Mouse (Mus musculus) cerebellum, adult 11 months (tissue): ENCODE data around the gene Papola.

Source experiments
- DNase-seq: peaks from one replicate; pipeline ENCODE4 v3.0.0; 2022

The Papola gene

DNA sequence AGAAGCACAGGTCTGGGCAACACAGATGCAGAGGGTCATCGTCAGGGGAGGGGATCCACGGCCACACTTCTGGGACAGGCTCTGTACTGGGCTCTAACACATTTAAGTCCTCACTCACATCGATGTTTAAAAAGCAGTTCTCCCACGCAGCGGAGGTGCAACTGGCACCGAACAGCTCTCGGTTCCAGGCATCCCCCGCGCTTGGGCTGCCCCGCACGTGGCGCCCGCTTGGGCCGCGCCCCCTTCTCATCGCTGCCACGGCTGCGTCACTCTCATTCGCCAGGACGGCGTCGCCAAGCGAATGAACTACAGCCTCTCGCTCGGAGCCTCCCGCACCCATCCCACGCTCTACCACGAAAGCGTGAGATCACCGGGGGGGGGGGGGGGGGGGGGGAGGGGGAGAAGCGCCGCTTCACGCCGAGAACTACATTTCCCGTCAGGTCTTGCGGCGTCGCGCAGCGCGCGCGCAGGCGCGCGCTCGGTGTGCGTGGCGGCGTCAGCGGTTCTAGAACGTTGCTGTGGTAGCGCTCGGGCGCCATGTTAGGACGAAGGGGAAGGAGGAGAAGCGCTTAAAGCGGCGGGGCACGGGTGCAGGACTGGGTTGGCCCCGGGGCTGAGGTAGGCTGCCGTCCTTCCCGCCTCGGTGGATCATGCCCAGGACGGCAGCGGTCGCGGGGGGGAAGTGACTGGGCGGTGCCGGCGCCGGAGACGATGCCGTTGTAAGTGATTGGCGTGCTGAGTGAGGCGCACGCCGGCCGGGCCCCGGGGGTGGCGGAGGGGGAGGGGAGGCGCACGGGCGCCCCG, at the start of gene Papola:
Gene Papola, plus strand, starts transcription at position 499 of the 804 bp plus-strand sequence.
- peak; percentile 89 for DNase-seq

DNA sequence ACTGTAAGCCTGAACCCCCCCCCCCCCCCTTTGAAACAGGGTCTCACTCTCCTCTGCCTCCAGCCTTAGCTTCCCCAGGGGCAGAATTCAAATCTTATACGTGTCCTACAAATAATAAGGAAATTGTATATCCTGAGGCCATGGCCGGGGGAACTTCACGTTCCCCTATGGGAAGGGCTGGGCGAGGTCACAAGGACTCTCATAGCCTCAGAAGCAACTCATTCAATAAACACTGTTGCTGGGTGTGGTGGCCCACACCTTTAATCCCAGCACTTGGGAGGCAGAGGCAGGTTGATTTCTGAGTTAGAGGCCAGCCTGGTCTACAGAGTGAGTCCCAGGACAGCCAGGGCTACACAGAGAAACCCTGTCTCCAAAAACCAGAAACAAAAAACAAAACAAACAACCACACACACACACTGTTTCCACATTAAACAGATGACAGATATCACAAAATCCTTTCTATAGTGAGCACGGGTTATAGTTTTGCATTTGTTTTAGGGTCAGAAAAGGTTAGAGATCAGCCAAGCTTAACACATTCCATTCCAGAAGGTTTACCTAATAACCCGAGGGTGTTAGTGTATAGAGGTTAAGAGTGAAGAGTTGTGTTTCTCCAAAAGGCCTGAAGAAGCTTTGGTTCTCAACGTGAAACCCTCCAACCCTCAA, 49.1 kb upstream of the Papola start:
- DNase-seq, result no peak

DNA sequence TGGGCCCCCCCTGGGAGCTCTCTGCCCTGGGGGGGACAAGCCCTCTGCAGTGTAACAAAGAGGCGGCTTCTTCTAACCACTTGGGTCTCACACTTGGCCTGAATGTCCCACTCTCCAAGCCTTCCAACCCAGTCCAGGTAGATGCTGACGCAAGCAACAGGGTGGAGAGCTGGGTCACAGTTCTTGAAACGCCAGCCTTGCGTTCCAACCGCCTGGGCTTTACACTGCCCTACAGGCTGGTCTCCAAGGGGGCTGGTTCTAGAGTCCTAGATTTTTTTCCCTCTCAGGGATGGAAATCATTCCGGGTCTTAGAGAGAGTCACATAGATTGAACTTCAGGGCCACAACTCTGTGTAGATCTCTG, 48.6 kb upstream of the Papola start:
- no peak for DNase-seq

DNA sequence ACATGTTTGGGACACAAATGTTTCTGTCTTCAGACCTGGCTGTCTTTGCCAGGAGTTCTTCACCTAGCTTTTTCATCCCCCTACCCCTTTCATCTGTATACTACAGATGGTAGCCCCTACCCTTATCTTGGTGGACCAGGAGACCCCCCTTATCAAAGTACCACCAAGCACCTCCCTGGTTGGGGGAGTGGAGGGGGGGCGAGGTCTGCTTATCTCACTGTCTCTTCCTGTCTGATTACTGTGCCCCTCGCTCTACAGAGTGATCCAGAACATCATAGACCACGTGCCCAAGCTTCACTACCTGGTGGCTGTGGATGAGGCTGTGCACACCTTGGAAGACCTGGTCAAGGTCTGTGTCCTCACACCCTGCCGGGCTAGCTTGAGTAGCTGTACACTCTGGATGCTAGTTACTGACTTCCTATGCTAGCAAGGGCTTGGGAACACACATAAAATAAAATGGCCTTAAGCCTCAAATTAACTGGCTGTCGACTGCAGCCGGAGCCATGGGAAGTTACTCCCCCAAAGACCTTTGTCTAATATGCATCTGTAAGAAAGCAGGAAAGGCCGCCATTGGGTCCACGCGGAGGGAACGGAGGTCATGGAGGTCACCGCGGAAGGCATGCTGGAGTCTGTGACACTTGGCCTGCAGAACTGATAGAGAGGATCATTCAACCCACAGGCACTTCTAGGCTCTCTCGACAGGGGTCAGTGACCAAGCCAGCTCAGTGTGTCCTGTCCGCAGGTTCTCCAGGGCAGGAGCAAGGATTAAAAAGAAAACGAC, 46.0 kb upstream of the Papola start:
- DNase-seq, result no peak

DNA sequence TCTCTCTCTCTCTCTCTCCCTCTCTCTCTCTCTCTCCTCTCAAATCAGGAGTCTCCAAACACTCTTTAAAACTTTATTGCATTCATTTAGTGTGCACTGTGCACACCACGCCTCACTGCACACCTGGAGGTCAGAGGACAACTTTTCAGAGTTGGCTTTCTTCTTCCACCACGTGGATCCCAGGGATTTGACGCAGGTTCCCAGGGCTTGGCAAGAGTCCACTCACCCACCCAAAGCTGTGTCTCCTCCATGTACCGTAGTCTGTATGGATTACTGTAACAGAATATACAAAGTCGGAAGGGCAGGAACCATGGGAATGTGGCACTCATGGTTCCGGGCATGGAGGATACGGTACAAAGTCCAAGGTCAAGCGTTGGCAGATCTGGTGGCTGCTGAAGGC, 44.8 kb upstream of the Papola start:
- no peak for DNase-seq

DNA sequence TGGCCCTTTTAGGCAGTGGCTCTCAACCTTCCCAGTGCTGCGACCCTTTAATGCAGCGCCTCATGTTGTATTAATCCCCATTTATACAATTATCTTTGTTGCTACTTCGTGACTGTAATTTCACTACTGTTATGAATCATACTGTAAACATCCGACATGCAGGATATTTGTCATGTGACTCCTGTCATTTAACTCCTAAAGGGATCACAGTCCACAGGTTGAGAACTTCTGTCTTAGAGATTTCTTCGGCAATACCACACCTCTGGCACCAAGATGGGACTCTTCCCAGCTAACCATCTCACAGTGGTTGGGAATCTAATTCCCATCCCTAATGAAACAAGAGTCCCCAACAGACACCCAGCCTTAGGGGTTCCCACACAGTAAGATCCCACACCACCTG, 36.4 kb upstream of the Papola start:
- DNase-seq, result no peak

DNA sequence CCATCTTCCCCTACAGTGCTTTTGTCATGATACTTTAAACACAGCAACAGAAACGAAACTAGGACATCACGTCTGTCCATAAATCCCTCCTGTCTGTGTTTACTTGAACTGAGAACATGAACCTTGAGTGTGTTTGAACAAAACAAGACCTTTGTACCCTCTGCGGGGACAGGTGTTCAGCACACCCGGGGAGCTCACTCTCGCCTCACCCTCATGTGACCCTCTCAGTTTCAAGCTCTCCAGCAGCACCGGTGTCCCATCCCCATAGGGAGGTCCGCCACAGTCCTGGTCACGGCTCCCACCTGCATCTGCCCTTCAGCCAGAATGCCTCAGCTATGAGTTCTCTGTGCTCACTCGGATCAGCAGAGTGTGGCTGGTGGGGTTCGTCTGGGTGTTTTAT, 30.7 kb upstream of the Papola start:
- no peak for DNase-seq

DNA sequence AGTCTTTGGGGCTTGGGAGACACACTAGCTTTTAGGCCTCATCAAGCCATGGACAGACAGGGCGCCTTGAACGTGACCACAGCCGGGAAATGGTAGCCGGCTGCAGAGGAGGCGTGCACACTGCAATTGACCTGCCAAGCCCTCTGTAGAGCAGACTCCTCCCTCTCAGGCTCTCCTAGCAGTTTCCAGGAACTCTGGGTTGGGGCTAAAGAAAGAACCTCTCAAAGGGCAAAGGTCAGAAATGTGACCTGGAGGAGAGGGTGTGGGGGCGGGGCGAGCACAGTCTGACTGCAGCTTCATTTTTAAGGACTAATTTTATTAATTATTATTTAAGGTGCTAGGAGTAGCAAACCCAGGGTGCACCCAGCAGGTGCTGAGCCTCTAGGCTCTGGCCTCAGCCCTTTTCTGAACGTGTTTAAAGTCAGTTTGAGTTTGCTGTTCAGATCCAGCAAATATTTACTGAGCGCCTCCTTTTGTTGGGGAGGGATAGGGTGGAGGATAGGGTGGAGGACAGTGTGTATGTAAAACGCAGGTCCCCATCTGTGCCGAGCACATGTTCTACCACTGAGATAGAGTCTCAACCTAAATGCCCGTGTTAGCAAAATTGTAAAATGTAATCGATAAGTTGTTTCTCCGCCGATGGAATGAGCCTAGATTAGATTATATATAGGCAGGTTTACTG, 26.5 kb upstream of the Papola start:
- no peak for DNase-seq

DNA sequence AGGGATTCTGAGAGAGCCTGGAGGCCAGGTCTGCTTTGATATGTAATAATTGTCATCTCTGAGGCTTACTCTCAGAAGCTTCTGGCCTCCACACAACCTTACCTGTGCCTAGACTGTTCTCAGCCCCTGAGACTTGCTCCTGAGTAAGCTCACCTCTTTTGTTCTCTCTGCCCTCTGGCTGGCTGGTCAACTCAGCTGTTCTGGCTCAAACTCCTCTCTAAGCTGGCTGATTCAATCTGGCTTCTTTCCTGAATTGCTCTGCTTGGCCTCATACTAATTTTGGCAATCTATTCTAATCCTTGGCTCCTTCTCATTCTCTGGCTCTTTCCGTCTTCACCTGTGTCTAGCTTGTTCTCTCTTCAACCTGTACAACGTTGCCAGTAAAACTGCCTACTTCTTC, 25.6 kb upstream of the Papola start:
- DNase-seq, result no peak

DNA sequence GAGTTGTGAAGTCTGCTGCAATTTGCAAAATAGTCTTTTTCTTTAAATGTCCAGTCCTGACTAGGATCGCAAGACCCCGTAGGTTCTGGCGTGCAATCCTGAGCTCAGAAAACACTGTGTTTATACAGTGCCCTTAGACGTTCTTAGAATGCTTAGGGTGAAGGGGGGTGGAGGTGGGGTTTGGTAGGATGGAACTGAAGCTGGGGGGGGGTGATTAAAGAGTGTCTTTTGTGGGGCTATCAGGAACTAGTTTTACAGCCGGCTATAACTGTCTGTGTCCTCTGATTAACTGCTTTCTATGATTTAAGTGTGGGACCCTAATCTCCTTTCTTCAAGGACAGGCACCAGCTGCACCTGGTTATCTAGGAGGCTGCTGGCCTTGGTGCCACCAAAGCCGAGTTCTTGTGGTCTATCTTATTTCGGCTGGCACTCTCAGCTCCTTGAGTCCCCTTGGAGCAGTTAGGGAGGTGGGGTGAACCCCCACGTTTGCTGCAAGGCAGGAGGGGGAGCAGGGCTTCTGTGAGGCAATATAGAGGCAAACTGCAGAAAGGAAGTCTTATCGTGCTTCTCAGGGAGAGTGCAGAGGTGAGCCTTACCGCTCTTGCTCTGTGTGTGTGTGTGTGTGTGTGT, 24.5 kb upstream of the Papola start:
- DNase-seq, result no peak

DNA sequence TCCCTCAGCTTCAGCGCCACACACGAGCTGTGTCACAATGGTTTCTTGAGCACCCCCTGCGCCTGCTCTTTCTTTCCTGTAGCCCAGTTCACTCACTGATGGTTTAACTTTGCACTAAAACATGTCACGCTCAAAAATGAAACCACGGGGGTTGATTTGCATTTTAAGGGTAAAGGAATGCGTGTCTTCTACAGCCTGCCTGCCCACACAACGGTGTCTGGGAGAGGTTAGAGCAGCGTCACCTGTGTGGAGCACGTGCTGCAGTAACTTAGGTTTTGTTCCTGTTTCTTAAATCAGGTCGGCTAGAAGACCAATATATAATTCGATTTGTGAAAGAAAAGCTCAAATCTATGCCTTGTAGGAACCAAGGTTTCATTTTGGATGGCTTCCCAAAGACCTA, 23.3 kb upstream of the Papola start:
- DNase-seq, result no peak

DNA sequence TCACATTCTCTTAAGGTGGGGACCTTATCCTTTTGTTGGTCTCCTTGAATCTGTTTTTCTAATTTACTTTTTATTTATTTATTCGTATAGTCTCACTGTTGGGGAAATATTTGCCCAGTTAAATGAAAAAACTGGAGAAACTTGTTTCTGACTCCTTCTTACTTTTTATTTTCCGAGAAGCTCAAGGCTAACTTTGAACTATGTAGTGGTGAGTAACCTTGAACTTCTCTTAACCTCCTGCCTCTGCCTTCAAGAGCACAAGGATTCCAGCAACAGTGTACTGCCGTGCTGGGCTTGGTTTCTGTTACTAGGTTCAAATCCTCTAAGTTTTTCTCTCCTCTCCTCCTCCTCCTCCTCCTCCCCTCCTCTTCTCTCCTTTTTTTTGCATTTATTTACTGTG, 22.9 kb upstream of the Papola start:
- no peak for DNase-seq

DNA sequence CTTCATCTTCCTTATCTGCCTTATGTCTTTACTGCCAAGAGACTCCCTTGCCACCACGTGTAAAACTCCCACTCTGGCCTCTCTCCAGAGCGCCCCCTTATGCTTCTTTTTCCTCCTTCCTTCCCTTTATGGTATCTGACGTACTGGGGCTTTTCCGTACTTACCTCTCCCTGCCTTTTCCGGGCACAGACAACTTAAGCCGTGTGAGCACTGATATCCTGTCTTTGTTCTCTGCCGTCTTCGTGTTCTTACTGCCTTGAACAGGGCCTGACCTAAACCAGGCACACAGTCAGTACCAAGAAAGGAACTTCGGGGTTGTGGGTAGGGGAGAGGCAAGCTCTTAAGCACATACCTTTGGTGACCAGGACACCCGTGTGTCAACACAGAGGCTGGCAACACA, 14.8 kb upstream of the Papola start:
- DNase-seq, result no peak

DNA sequence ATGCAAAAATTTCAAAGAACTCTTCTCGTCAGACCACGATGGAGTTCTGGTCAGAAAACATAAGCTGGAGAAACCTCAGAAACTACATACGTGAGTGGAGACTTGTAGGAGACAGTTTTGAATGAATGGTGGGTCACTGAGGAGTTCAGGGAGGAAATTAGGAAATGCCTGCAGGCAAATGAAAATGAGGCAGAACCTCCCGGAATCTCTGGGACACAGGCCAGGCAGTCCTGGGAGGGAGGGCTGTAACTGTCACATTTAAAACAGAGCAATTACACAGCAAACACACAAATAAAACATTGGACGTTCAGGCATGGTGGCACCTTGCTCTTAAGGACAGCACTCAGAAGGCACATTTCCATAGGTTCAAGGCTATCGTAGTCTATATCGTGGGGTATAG, 9.6 kb upstream of the Papola start:
- no peak for DNase-seq

DNA sequence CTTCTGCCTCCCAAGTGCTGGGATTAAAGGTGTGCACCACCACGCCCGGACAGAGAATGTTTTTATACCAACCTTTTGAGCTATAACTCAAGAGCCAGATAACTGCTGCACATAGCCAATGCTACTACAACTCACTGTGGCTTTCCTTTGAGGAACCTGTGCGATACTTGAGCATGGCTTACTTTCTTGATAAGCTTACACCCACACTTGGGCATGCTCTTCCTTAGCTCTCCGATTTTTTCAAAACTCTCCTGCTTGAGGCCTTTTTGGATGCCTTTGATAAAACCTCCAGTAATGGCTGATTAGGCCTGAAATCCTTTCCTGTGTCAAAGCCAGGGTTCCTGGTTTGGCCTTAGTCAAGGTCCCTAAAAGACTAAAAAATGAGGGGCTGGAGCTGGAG, 6.8 kb upstream of the Papola start:
- DNase-seq, result no peak

DNA sequence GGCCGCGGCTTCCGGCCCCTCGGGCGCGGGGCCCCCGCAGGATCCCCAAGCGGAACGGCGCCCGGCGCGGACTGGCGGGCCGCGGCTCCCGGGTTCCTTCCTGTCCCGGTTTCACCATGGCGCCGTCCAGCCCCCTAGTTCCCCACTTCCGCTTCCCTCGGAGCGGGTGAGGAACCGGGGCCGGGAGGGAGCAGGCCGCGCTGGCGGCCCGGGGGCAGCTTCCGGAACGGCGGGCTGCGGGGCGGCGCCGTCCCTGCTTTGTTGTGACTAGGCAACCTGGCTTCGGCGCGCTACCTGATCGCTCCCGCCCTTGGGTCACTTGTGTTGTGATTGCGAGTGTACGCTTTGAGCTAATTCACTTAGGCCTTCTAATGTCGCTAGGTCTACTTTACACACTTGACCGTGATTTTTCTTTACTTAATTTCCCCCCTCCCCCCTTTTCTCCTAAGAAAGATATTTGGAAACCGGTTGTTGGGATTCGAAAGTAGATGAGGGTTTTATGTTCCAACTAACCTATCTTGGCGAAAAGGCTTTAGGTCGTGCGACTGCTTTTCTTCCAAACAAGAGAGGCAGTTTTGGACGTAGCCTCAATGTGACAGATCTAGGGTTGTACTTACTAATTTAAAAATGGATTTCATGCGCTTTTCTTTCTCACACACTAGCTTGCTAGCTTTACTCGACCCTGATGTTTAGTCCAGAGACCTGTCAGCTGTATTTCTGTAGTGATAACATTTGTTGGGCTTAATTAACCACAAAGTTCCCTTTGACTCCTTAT, 693 bp downstream of the Papola start:
- DNase-seq, result no peak

DNA sequence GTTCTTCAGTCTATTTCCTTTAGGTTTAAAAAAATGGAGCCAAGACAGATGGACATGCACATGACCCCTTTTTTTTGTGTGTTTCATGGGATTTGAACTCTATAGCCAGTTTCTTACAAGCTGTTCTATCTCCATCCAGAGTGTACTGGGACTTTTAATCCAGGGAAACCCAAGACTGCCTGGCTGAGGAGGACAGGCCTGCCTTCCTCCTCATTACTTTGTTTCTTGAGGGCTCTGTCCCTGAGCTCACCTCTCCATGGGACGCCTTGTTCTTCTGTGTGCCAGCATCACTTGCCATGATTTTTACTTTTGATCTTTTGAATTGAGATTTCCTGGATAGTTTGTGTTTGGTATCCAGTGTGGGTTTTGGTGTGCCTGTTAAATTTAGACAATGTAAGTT, 1.6 kb downstream of the Papola start:
- DNase-seq, result no peak

DNA sequence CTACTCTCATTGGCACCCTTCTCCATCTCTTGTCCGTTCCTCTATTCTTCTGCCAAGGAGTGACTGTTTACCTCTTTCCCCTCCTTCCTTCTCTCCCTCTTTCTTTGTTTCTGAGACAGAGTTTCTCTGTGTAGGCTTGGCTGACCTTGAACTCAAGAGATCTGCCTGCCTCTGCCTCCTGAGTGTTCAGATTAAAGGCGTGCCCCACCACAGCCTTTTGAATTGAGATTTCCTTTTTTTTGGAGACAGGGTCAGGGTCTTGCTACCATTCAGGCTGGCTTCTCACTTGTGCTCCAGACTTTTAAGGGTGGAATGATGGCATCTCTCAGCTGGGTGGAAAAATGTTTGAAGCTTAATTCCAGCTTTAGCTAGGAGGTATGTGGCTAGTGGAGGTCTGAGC, 3.1 kb downstream of the Papola start:
- DNase-seq, result no peak

DNA sequence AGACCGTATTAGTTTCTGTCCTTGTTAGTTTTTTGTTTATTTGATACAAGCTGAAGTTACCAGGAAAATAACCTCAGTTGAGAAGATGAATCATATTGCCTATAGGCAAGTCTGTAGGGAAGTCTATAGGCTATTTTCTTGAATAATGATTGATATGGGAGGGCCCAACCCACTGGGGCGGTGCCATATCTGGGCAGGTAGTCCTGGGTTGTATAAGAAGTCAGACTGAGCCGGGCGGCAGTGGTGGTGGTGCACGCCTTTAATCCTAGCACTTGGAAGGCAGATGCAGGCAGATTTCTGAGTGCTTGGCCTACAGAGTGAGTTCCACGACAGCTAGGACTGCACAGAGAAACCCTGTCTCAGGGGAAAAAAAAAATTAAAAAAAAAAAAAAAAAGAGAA, 5.4 kb downstream of the Papola start:
- DNase-seq, result no peak

DNA sequence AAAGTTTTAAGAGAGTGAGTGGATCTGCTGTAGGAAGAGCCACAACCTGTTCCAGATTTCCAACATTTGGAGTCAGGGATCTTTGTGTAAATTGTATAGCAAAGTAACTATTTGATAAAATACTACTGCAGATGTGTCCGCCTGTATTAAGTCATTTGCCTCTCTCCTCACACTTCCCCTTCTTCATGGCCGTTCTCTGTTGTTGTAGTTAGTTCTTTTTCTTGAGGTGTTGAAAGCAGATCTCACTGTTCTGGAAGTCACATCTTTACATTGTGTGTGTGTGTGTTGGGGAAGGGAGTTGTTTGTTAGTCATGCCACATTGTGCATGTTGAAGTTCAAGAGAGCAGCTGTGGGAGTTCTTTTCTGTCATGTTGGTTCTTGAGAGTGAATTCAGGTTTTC, 10.4 kb downstream of the Papola start:
- DNase-seq, result no peak

DNA sequence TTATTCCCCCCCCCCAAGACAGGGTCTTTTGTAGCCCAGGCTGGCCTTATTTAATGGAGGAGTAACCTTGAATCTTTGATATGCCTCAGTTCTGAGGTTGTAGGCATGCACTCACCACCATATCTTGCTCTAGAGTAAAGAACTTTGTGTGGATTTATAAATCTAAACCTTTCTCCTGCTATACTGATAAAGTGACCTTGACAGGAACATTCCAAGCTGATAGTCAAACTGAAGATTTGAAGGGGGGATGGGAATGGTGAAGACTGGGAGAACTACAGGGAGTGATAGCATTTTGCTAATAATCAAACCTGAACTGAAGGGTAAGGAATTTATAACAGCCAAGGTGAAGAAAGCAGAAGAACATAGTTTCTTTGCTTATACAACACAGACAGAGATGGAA, 13.5 kb downstream of the Papola start:
- DNase-seq, result no peak

DNA sequence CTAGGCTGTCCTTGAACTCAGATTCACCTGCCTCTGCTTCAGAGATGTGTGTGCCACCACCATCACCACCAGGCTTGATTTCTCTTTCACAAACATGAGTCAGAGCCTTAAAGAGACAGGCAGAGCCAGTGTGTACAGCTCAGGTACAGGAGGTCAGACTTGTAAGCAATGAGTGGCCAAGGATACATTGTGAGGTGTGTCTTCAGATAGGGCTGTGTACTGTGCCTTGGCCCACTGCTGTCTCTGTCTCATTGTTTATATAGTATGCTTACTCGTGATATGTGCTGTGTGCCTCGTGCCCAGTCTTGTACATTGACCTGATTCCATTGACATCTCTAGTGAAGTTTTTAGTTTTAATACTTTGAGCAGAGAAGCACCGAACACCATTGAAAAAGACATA, 21.3 kb downstream of the Papola start:
- DNase-seq, result no peak
